Mouse (Mus musculus) urinary bladder, postnatal 0 days (tissue): ENCODE results near the gene Il1rapl1. TPM values are rescaled to one million over a fixed set of nuclear protein-coding genes. Genes with fewer than 3 reads are reported as not detected.

Experiments used
- polyA plus RNA-seq: library from polyadenylated mRNA; unstranded; fragments of >200 nt; fragmentation: Nextera tagmentation; extraction: Ambion mirVana; gene quantifications from 2 replicates; pipeline ENCODE4 v1.2.1, GENCODE M21; 2015

The Il1rapl1 gene
- 0.21 and 0.26 TPM in 2 replicates for polyA plus RNA-seq

GRCm38 (mm10) chrX:88115609-88116073 lies at the start of gene Il1rapl1:
Gene Il1rapl1, minus strand, starts transcription at chrX:88115645.

